Mouse (Mus musculus) MEL-GATA-1-ER (cell line): ENCODE results near the gene Aym1.
"Not testable (repeated sequence)": the region's sequence is repeated elsewhere in the genome, so short reads cannot be mapped to it uniquely, and the experiment has no call there.

Experiments used
- DNase-seq: peaks from one replicate; pipeline ENCODE4 v3.0.0-alpha.2; 2012; ENCODE audit warnings: low read depth; ENCODE audit errors: extremely low read depth

The Aym1 gene

GRCm38 (mm10) chr5:113352636-113353035, 4.5 kb upstream of the Aym1 start:
- no peak for DNase-seq

- DNase-seq: no peak
These were observed 2.8 kb upstream of the Aym1 start for GRCm38 (mm10) chr5:113354311-113354710.

- no peak for DNase-seq
These were observed 562 bp downstream of the Aym1 start for GRCm38 (mm10) chr5:113357656-113358055.

GRCm38 (mm10) chr5:113358833-113359232, 1.7 kb downstream of the Aym1 start:
- no peak for DNase-seq

- DNase-seq: no peak
These were observed 4.2 kb downstream of the Aym1 start for GRCm38 (mm10) chr5:113361283-113361682.

- DNase-seq: no peak
These were observed 5.3 kb downstream of the Aym1 start for GRCm38 (mm10) chr5:113362258-113362996.

GRCm38 (mm10) chr5:113363177-113363576, 6.1 kb downstream of the Aym1 start:
- DNase-seq: no peak

GRCm38 (mm10) chr5:113365921-113366320, 8.8 kb downstream of the Aym1 start:
- no peak for DNase-seq

- not testable (repeated sequence) for DNase-seq
These were observed 10.6 kb downstream of the Aym1 start for GRCm38 (mm10) chr5:113367726-113368125.

GRCm38 (mm10) chr5:113369262-113369868, 12.3 kb downstream of the Aym1 start:
- no peak for DNase-seq

GRCm38 (mm10) chr5:113372449-113372848, 15.4 kb downstream of the Aym1 start:
- no peak for DNase-seq

GRCm38 (mm10) chr5:113372995-113373950, 16.2 kb downstream of the Aym1 start:
- DNase-seq: no peak

- no peak for DNase-seq
These were observed 17.2 kb downstream of the Aym1 start for GRCm38 (mm10) chr5:113374290-113374689.

- no peak for DNase-seq
These were observed 18.7 kb downstream of the Aym1 start for GRCm38 (mm10) chr5:113375783-113376182.

- no peak for DNase-seq
These were observed 19.2 kb downstream of the Aym1 start for GRCm38 (mm10) chr5:113376292-113376691.

GRCm38 (mm10) chr5:113379416-113379815, 22.3 kb downstream of the Aym1 start:
- DNase-seq: no peak

GRCm38 (mm10) chr5:113380553-113380952, 23.5 kb downstream of the Aym1 start:
- DNase-seq: no peak

GRCm38 (mm10) chr5:113382580-113382979, 25.5 kb downstream of the Aym1 start:
- no peak for DNase-seq

GRCm38 (mm10) chr5:113393766-113394165, 36.7 kb downstream of the Aym1 start:
- no peak for DNase-seq

GRCm38 (mm10) chr5:113396286-113396934, 39.3 kb downstream of the Aym1 start:
- DNase-seq: no peak
